Mouse (Mus musculus) embryonic stem cell, embryonic (primary cell): ENCODE results near the gene Cdk11b.
"Not testable (repeated sequence)": the region's sequence is repeated elsewhere in the genome, so short reads cannot be mapped to it uniquely, and the experiment has no call there.

Source experiments
- CTCF ChIA-PET, 4 experiments: fragments of 300-600 bp in 2 of 4; fragments of 350-600 bp in 2 of 4; sonication (Branson Sonifier 250); formaldehyde crosslinking; loops; one replicate each; lab custom pipeline; 2022; ENCODE audit warnings: inconsistent platforms in 2 of 4; lab: Charles Lee
- POLR2A ChIA-PET, 4 experiments: fragments of 300-600 bp in 2 of 4; fragments of 350-600 bp in 2 of 4; sonication (Branson Sonifier 250); formaldehyde crosslinking; loops; one replicate each; lab custom pipeline; 2022; ENCODE audit warnings: antibody characterized with exemption in 4 of 4, inconsistent platforms in 1 of 4; lab: Charles Lee

Cdk11b gene

DNA sequence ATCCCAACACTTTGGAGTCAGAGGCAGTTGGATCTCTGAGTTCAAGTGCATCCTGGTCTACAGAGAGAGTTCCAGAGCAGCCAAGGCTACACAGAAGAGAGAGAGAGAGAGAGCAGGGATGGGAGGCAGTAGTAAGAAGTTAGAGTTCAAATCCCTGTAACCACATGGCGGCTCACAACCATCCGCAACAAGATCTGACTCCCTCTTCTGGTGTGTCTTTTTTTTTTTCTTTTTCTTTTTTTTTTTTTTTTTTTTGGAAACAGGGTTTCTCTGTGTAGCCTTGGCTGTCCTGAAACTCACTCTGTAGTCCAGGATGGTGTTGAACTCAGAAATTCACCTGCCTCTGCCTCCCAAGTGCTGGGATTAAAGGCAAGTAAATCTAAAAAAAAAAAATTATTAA is 47.4 kb downstream of the Cdk11b start:
- CTCF ChIA-PET = no interaction called here
- POLR2A ChIA-PET = interaction anchor here in 1 of 4 experiments (0.8 to 1.5 kb wide), 2 partner anchors 10 to 24 kb away, joined by 3 to 10 read pairs; no protein-coding TSS in a partner anchor

DNA sequence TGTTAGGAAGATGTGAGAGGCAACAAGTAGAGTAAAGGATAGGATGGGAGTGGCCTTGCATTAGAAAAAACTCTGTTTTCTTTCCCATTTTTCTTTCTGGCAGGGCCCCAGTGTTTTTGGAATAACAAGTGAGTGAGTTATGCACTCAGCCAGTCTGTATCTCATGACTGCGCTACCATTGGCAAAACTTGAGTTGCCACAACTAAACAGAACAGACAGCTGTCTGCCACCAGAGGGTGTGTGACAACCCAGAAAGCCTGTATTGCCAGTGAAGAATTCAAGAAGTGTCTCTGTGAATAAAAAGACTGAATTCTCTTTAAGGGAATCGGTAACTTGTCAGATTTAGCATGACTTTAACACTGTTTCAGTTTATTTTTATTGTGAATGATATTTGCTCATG is 51.3 kb downstream of the Cdk11b start:
- POLR2A ChIA-PET = interaction anchor here in 2 of 4 experiments (0.9 to 3.5 kb wide), 4 partner anchors 10 to 21 kb away, joined by 3 to 14 read pairs (median 4); no protein-coding TSS in a partner anchor

DNA sequence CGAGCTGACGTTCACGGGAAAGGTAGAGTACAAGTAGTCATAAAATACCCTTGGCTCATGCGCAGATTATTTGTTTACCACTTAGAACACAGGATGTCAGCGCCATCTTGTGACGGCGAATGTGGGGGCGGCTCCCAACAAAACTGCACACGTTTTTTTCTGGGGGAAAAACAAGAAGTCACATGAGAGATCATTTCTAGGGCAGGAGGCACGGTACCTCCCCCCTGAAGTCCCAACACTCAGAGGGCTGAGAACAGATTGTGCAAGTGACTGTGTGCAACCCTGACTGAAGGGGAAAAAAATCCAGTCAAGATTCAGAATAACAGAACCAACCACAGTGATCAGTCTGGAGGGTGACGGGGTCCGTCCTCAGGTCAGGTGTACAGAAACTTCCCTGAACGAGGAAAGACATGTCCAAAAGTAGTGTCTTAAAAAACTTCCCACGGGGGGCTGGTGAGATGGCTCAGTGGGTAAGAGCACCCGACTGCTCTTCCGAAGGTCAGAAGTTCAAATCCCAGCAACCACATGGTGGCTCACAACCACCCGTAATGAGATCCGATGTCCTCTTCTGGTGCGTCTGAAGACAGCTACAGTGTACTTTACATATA is 59.1 kb downstream of the Cdk11b start:
- CTCF ChIA-PET = not testable (repeated sequence)

More for the DNA sequence above, 51.3 kb downstream of the Cdk11b start:
- CTCF ChIA-PET = no interaction called here

DNA sequence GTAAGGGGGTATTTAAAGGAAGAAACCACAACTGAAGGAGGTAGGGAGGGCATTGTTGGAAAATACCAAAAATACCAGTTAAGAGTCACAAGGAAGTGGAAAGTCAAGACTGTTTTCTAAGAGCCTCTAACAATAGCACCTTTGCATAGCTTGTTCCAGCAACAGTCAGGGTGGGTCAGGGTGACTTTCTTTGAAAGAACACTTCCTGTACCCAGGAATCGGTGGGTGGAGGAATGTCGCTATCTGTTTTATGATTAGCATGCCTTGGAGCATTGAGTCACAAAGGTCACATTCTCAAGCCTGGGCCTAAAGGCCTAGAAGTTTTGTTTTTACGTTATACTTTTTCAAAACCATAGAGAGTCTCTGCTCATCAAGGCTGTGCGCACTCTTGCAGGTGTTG is 63.1 kb downstream of the Cdk11b start:
- CTCF ChIA-PET = interaction anchor here in 1 of 4 experiments (1.7 kb wide), 1 partner anchor 17 kb away, joined by 7 read pairs; no protein-coding TSS in a partner anchor
- POLR2A ChIA-PET = interaction anchor here in 3 of 4 experiments (1.4 to 2.9 kb wide), 5 partner anchors 9 to 18 kb away, joined by 5 to 34 read pairs (median 19); partner anchors contain the start of gene Mib2 (in 2 of the 3)

More for the DNA sequence above, 59.1 kb downstream of the Cdk11b start:
- POLR2A ChIA-PET = interaction anchor here in 2 of 4 experiments (0.6 to 1.0 kb wide), 5 partner anchors 10 to 20 kb away, joined by 3 to 4 read pairs (median 3); no protein-coding TSS in a partner anchor

DNA sequence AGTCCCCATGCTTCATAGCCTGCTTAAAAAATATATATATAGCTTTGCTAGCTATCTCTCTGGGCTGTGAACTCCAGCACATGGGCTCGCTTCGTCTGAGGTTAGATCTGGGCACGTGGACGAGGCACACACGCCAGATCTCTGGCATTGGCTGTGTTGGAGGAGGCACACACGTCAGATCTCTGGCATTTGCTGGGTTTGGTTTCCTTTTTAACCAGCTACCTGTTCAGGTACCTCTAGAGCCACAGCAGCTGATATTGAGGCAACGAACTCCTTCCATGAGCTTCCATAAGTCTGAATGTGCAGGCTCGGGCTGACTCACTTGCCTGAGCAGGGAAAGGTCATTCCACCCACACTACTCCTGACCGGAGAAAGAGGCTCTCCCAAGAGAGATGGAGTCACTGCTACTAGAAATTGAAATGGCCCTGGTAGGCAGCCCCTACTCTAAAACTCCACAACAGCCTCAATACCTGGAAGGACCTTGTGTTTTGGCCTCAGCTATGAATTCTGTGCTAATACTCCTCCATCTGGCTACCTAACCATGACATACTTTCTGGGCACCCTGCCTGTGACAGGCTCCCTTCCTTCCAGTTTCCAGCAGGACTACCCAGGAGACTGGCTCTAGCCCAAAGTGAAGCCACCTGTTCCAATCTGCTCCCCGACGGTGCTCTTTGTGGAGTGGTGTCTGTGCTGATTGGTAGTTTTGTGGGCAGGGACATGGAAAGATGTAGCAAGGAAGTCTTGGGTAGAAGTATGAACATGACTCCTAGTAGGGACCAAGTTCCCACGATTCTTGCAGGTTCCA is 66.1 kb downstream of the Cdk11b start:
- ChIA-PET POLR2A (interaction anchor here (0.6 to 4.5 kb wide), 10 partner anchors 11 to 1026 kb away, joined by 3 to 43 read pairs (median 4); partner anchors contain the start of genes Mib2 (in 2 of the 4) and Ssu72 (in 1 of the 4)), CTCF (no interaction called here)

DNA sequence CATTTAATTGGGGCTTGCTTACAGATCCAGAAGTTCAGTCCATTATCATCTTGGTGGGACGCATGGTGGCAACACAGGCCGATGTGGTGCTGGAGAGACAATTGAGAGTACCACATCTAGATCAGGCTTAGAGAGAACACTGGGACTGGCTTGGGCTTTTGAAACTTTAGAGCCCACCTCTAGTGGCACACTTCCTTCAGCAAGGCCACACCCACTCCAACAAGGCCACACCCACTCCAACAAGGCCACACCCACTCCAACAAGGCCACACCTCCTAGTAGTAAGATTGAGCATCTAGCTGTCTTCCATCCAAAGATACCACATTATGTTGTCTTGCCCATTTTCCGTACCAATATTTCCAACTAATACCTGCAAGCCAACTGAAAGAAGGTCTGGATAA is 67.8 kb downstream of the Cdk11b start:
- POLR2A ChIA-PET = interaction anchor here in 2 of 4 experiments (0.7 to 4.5 kb wide), 8 partner anchors 9 to 39 kb away, joined by 3 to 43 read pairs (median 4); partner anchors contain the start of genes Mib2 (in 2 of the 2) and Ssu72 (in 1 of the 2)
- CTCF ChIA-PET = interaction anchor here in 1 of 4 experiments (0.8 kb wide), 1 partner anchor 29 kb away, joined by 3 read pairs; no protein-coding TSS in a partner anchor

DNA sequence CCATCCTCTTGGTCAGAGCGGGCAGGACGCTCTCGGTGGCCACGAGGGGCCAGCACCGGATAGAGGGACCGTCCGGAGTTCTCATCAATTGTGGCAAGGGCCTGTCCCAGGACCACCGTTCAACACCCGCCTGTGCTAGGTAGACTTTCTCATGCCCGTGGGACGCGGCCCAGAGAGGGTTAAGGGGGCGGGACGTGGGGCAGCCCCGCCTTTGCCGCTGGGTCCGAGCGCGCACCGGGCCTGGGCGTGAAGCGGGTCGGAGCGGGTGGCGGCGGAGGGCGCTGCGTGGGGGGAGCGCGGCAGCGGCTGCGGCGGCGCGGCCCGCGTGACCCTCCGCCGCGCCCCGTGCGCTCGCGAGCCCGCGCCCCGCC is 69.4 kb downstream of the Cdk11b start, which contains the start of gene Fndc10:
Gene Fndc10, plus strand, starts transcription at position 232 of the 371 bp plus-strand sequence.
- CTCF ChIA-PET = no interaction called here

DNA sequence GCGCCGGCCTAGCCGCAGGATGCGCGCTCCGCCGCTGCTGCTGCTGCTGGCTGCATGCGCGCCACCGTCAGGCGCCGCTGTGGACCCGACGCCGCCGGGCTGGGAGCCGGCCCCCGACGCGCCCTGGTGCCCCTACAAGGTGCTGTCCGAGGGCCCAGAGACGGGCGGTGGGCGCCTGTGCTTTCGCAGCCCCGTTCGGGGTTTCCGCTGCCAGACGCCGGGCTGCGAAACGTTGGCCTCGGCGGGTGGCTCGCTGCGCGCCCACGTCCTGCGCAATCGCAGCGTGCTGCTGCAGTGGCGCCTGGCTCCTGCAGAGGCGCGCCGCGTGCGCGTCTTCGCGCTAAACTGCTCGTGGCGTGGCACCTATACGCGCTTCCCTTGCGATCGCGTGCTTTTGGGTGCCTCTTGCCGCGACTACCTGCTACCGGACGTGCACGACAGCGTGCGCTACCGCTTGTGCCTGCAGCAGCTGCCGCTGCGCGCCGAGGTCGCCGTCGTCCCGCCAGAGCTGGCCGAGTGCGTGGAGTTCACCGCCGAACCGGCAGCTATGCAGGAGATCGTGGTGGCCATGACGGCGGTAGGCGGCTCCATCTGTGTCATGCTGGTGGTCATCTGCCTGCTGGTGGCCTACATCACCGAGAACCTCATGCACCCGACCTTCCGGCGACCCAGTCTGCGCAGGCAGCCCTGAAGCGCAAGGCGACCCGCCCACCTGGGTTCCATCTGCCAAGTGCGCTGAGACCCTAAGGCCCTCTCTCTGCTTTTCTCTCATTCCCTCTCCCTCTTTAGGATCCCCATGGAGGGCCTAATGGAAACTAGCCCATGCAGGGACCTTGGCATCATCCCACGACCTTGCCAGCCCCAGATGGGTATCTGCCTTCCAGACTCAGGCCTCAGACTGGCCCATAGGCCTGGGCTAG is 70.1 kb downstream of the Cdk11b start:
- ChIA-PET POLR2A (interaction anchor here (0.6 to 9.6 kb wide), 18 partner anchors 10 to 63 kb away, joined by 3 to 121 read pairs (median 11); partner anchors contain the start of genes Mib2 (in 3 of the 4), Ssu72 (in 3 of the 4) and Mmp23 (in 2 of the 4)), CTCF (interaction anchor here in 1 of 4 experiments (0.7 kb wide), 1 partner anchor 25 kb away, joined by 4 read pairs; the partner anchor contains the start of gene Mib2)

More for the DNA sequence above, 69.4 kb downstream of the Cdk11b start, which contains the start of gene Fndc10:
- POLR2A ChIA-PET = interaction anchor here in 3 of 4 experiments (1.0 to 5.6 kb wide), 6 partner anchors 11 to 41 kb away, joined by 4 to 59 read pairs (median 39); partner anchors contain the start of genes Mib2 (in 3 of the 3), Mmp23 (in 1 of the 3) and Ssu72 (in 1 of the 3)

DNA sequence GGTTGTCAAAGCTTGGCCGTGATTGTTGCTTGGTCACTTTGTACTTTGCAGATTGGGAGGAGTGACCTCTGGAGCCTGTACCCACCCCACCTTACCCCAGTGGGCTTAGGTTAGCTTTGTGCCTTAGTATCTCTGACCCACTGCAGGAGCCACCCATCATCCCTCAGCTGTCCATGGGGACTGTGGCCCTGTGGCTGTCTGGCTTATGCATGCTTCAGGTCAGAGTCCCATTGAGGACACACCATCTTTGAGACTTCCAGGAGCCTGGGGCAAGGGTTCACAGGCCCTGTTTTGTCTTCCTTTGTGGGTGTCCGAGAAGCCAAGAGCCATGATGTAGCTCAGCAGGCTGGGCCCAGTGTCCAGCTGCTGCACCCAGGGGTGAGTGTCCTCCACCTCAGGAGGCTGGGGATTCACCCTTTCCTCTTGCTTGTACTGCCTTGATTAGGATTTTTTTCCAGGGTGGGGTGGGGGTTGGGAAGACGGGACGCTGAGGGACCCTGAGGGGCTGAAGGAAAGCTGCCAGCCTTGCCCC is 70.9 kb downstream of the Cdk11b start:
- ChIA-PET CTCF (interaction anchor here in 1 of 4 experiments (0.7 kb wide), 1 partner anchor 26 kb away, joined by 4 read pairs; the partner anchor contains the start of gene Mib2), POLR2A (interaction anchor here (0.6 to 9.6 kb wide), 27 partner anchors 8 to 283 kb away, joined by 3 to 121 read pairs (median 10); partner anchors contain the start of genes Mib2 (in 4 of the 4), Ssu72 (in 3 of the 4) and Mmp23 (in 2 of the 4))

DNA sequence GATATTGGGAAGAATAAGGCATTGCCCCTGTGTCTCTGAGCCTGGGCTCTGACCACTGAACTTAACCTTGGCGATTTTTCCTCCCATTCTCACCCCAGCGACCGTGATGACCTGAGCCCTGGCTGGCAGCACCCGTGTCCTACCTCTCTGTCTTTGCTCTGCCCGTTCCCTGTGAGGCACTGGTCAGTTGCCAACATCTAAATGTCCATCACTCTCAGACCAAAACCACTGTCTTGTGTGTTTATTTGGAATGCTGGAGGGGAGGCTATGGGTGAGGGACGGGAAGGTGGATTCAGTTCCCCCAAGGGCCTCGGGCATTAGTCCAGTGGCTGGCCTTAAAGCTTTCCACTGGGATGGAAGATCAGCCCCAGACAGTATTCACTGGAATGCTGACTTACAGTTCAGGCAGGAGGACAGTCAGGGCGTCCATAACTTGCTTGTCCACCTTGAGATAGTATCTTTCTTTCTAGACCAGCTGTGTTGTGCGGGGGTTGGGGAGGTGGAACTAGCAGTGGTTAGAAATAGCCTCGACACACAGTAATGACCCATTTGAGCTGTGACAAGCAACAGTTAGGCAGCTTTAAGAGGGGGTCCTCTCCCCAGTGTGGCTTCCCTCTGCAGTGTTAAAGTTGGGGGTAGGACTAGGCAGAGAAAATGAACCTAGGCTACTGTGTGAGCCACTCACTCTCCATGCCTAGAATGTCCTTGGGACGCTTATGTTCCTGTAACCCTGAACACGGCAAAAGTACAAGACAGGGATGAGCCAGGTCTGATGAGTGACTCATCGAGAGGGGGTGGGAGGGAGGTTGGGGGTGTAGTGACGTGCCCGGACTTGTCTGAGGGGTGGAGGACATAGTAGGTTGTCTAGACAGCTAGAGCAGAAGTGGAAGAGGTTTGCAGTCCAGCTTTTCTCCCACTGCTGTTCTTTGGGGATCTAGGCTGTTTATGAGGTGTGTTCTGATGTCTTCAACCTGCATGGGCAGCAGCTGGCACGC is 71.9 kb downstream of the Cdk11b start:
- POLR2A ChIA-PET = interaction anchor here (0.6 to 9.6 kb wide), 66 partner anchors 8 to 473 kb away, joined by 3 to 121 read pairs (median 4); partner anchors contain the start of genes Mib2 (in 4 of the 4), Mmp23 (in 3 of the 4), Ssu72 (in 2 of the 4) and Gm10563 (in 1 of the 4)
- CTCF ChIA-PET = interaction anchor here (0.6 to 1.3 kb wide), 7 partner anchors 27 to 451 kb away, joined by 3 to 6 read pairs (median 4); partner anchors contain the start of gene Mib2 (in 1 of the 4)
